Mouse (Mus musculus): Measurements from ENCODE around the gene Lpp. TPM values are rescaled to one million over a fixed set of nuclear protein-coding genes. Genes with fewer than 3 reads are reported as not detected.

Lpp gene
- polyA plus RNA-seq, 1 experiment from 2014 or later = 9.6 TPM

DNA sequence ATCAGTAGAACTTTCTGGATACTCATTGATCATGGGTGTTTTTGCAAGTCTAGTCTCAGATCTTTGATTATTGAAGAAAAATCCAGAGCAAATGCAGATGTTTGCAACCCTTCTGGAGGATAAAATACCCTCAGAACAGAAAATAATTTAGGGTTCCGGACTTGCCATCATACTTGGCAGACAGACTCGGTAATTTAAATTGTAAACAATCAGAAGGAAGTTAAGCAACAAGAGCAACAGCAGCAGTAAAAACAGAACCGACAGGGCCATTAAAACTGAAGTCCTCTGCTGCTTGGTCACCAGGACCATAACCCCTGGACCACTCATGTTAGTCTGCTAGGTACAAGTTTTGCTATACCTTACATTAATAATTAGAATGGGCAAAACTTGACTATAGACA lies 261.8 kb downstream of the Lpp start:
- Histone ChIP-seq H3K9me3 (ENCODE audit: control insufficient read depth, low read length) (no peaks in the 10 kb centered on the region), H3K27ac (replicated peaks; ENCODE audit: low read depth, low read length) (no peak overlapping the region), H3K4me2 (ENCODE audit: low read length) (no peak overlapping the region), H3K4me1 (ENCODE audit: control insufficient read depth, insufficient read depth, low read length) (no peaks in the 10 kb centered on the region), H3K9ac (replicated peaks; ENCODE audit: low read length) (no peak overlapping the region), H3K36me3 (ENCODE audit: control insufficient read depth, insufficient read depth, low read length) (no peaks in the 10 kb centered on the region), H3K4me3 (replicated peaks; ENCODE audit: low read depth, low read length) (no peak overlapping the region), H3K27me3 (ENCODE audit: control insufficient read depth, insufficient read depth, low read length) (no peaks in the 10 kb centered on the region)
- ATAC-seq (ENCODE audit: low FRiP score, low TSS enrichment) (no peak), DNase-seq (no peak)
- 90% methylated on average over 3 of the region's 3 CpGs for WGBS

DNA sequence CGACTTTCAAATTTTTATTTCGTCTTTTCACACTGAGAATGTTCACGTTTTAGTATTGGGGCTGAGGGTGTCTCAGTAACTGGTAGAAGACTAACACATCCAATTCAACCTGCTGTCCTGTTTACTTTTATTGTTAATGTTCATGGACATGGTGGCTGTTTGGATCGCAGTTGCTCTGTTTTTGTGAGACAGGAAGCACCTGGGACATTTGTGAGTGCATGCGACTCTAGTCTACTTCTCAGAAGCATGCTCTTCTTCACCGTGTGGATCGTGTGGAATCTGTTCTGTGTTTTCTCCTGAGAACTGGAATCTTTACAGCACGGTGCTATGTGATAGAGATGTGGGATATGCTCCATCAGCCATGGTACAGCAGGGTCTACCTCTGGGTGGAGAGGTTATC lies 262.7 kb downstream of the Lpp start:
- H3K27me3 ChIP-seq (ENCODE audit: control insufficient read depth, insufficient read depth, low read length) = no peaks in the 10 kb centered on the region
- H3K9me3 ChIP-seq (ENCODE audit: control insufficient read depth, low read length) = no peaks in the 10 kb centered on the region
- H3K27ac ChIP-seq (replicated peaks; ENCODE audit: low read depth, low read length) = no peak overlapping the region
- ATAC-seq (ENCODE audit: low FRiP score, low TSS enrichment) = no peak
- 91% methylated on average over 8 of the region's 8 CpGs for WGBS
- H3K4me3 ChIP-seq (replicated peaks; ENCODE audit: low read depth, low read length) = no peak overlapping the region
- no peak overlapping the region for H3K9ac ChIP-seq (replicated peaks; ENCODE audit: low read length)
- no peaks in the 10 kb centered on the region for H3K4me1 ChIP-seq (ENCODE audit: control insufficient read depth, insufficient read depth, low read length)
- H3K4me2 ChIP-seq (ENCODE audit: low read length) = no peak overlapping the region
- H3K36me3 ChIP-seq (ENCODE audit: control insufficient read depth, insufficient read depth, low read length) = no peaks in the 10 kb centered on the region
- DNase-seq = no peak

DNA sequence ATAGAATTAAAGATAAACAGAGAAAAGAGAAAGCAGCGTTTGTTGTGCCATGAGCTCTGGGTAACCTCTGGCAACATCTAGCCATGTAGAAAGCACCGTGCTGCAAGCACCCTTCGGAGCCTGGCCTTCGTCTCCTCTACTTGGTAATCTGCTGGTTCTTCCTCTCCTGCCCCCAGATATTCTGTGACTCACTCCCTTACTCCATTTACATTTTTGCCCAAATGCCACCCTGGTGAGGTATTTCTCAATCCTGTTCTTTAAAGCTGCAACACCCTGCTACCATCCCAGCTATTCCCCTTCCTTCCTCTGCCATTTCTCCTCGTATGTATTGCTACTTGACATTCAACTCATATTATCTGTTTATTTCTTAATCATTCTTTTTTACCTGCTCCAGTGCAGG lies 263.4 kb downstream of the Lpp start:
- DNase-seq (no peak), ATAC-seq (ENCODE audit: low FRiP score, low TSS enrichment) (no peak)
- Histone ChIP-seq H3K9ac (replicated peaks; ENCODE audit: low read length) (no peak overlapping the region), H3K4me2 (ENCODE audit: low read length) (no peak overlapping the region), H3K9me3 (ENCODE audit: control insufficient read depth, low read length) (no peaks in the 10 kb centered on the region), H3K27ac (replicated peaks; ENCODE audit: low read depth, low read length) (no peak overlapping the region), H3K36me3 (ENCODE audit: control insufficient read depth, insufficient read depth, low read length) (no peaks in the 10 kb centered on the region), H3K4me1 (ENCODE audit: control insufficient read depth, insufficient read depth, low read length) (no peaks in the 10 kb centered on the region), H3K27me3 (ENCODE audit: control insufficient read depth, insufficient read depth, low read length) (no peaks in the 10 kb centered on the region), H3K4me3 (replicated peaks; ENCODE audit: low read depth, low read length) (no peak overlapping the region)
- 88% methylated on average over 5 of the region's 5 CpGs for WGBS

DNA sequence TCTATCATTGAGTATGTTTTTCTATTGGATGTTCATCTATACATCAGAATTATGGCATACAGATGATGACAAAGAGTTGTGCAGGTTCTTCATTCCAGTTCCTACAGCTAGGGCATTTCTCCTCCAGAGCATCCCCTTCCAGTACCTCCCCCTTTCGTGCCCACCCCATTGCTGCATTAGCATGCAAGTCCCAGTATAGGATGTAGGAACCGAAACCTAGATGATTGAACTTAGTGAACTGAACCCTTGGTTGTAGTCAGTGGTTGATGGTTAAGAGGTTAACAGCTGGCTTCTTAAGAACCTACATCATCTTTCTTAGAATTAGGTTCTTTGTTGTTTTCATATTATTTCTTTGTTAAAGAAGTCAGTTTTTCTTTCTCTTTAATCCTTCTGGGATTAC lies 265.7 kb downstream of the Lpp start:
- 88% methylated on average over 2 of the region's 2 CpGs for WGBS
- Histone ChIP-seq H3K36me3 (ENCODE audit: control insufficient read depth, insufficient read depth, low read length) (no peaks in the 10 kb centered on the region), H3K4me1 (ENCODE audit: control insufficient read depth, insufficient read depth, low read length) (no peaks in the 10 kb centered on the region), H3K9ac (replicated peaks; ENCODE audit: low read length) (no peak overlapping the region), H3K4me3 (replicated peaks; ENCODE audit: low read depth, low read length) (no peak overlapping the region), H3K27me3 (ENCODE audit: control insufficient read depth, insufficient read depth, low read length) (no peaks in the 10 kb centered on the region), H3K4me2 (ENCODE audit: low read length) (no peak overlapping the region), H3K9me3 (ENCODE audit: control insufficient read depth, low read length) (no peaks in the 10 kb centered on the region), H3K27ac (replicated peaks; ENCODE audit: low read depth, low read length) (no peak overlapping the region)
- ATAC-seq (ENCODE audit: low FRiP score, low TSS enrichment) (no peak), DNase-seq (no peak)

DNA sequence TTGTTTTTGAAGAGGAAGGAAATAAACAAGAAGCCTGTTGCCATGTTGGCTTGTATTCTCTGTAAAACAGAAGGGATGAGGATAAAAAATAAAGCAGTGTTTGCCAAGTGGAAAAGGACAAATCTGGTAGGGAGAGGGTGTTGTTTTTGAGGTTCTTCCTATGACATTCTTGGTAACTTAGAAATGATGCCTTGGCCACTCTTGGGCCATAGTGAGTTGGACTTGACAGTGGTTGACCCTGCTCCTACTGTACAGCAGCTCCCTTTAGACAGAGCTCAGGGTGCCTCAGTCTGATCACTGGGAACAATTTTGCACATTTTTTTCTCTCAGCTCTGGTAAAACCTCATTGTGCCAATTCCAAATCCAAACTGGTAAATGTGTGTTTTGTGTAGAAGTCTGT lies 270.8 kb downstream of the Lpp start:
- no peak for ATAC-seq (ENCODE audit: low FRiP score, low TSS enrichment)
- no peak overlapping the region for H3K4me2 ChIP-seq (ENCODE audit: low read length)

DNA sequence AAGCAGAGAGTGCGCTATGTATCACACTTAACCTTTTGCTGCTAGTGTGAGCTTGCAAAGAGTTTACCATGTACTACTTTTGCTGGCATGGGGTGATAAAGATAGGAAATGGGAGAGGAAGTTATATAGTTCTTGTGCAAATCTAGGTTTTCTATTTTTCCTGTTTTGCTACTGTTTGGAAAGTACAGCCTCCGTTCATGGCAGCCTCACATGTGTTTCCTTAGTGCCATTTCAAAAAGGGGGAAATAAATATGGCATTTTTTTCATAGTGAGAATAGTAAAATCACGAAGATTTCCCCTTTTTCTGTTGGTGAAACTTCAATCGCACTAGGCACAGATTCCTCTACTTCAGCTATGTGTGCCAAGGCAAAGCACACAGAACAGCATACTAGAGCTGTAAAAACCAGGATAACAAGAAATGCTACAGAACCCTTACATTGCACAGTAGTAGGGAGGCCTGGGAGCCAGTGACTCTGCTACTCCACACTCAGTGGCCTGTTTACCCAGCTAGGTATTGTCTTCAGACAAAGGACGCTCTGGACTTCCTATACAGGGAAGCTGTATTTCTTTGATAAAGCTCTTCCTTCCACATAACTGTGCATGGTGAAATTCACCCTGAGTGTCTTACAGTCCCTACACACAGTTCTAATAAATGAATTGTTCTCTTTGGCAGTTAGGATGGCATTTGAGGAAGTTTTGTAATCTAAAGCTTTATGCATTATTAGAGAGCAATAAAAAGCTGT lies 276.6 kb downstream of the Lpp start:
- H3K4me3 ChIP-seq (replicated peaks; ENCODE audit: low read depth, low read length) = no peak overlapping the region
- no peak for DNase-seq

More for the DNA sequence above, 270.8 kb downstream of the Lpp start:
- H3K27me3 ChIP-seq (ENCODE audit: control insufficient read depth, insufficient read depth, low read length) = no peaks in the 10 kb centered on the region
- H3K9ac ChIP-seq (replicated peaks; ENCODE audit: low read length) = no peak overlapping the region
- no peak overlapping the region for H3K4me3 ChIP-seq (replicated peaks; ENCODE audit: low read depth, low read length)
- H3K27ac ChIP-seq (replicated peaks; ENCODE audit: low read depth, low read length) = no peak overlapping the region
- H3K9me3 ChIP-seq (ENCODE audit: control insufficient read depth, low read length) = no peaks in the 10 kb centered on the region
- no peaks in the 10 kb centered on the region for H3K36me3 ChIP-seq (ENCODE audit: control insufficient read depth, insufficient read depth, low read length)
- DNase-seq = no peak
- H3K4me1 ChIP-seq (ENCODE audit: control insufficient read depth, insufficient read depth, low read length) = no peaks in the 10 kb centered on the region

DNA sequence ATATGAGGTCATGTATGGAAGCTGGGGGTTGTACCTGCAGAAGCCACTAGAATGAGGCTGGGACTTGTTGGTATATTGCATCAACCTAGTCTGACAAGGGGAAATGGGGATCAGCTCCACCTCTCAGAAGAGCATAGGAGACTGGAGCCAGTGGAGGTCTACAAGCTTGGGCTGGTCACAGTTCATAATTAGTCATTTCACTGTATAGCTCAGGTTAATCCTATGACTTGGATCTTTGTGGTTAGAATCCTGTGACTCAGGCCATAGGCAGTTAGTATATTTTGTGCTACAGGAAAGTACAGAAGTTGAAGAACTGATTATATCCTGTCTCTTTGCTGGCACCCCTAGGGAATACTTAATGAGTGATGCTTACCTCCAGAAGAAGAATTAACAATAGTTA lies 285.6 kb downstream of the Lpp start:
- H3K9me3 ChIP-seq (ENCODE audit: control insufficient read depth, low read length) = no peaks in the 10 kb centered on the region
- H3K27me3 ChIP-seq (ENCODE audit: control insufficient read depth, insufficient read depth, low read length) = no peaks in the 10 kb centered on the region
- H3K9ac ChIP-seq (replicated peaks; ENCODE audit: low read length) = no peak overlapping the region
- ATAC-seq (ENCODE audit: low FRiP score, low TSS enrichment) (no peak), DNase-seq (no peak)
- no peaks in the 10 kb centered on the region for H3K4me1 ChIP-seq (ENCODE audit: control insufficient read depth, insufficient read depth, low read length)
- H3K4me3 ChIP-seq (replicated peaks; ENCODE audit: low read depth, low read length) = no peak overlapping the region
- H3K4me2 ChIP-seq (ENCODE audit: low read length) = no peak overlapping the region
- no peaks in the 10 kb centered on the region for H3K36me3 ChIP-seq (ENCODE audit: control insufficient read depth, insufficient read depth, low read length)
- H3K27ac ChIP-seq (replicated peaks; ENCODE audit: low read depth, low read length) = no peak overlapping the region

More for the DNA sequence above, 276.6 kb downstream of the Lpp start:
- no peaks in the 10 kb centered on the region for H3K36me3 ChIP-seq (ENCODE audit: control insufficient read depth, insufficient read depth, low read length)
- WGBS = 90% methylated on average over 5 of the region's 5 CpGs
- H3K9ac ChIP-seq (replicated peaks; ENCODE audit: low read length) = no peak overlapping the region
- H3K27ac ChIP-seq (replicated peaks; ENCODE audit: low read depth, low read length) = no peak overlapping the region
- H3K27me3 ChIP-seq (ENCODE audit: control insufficient read depth, insufficient read depth, low read length) = no peaks in the 10 kb centered on the region
- no peak for ATAC-seq (ENCODE audit: low FRiP score, low TSS enrichment)
- no peaks in the 10 kb centered on the region for H3K4me1 ChIP-seq (ENCODE audit: control insufficient read depth, insufficient read depth, low read length)
- no peaks in the 10 kb centered on the region for H3K9me3 ChIP-seq (ENCODE audit: control insufficient read depth, low read length)
- no peak overlapping the region for H3K4me2 ChIP-seq (ENCODE audit: low read length)

DNA sequence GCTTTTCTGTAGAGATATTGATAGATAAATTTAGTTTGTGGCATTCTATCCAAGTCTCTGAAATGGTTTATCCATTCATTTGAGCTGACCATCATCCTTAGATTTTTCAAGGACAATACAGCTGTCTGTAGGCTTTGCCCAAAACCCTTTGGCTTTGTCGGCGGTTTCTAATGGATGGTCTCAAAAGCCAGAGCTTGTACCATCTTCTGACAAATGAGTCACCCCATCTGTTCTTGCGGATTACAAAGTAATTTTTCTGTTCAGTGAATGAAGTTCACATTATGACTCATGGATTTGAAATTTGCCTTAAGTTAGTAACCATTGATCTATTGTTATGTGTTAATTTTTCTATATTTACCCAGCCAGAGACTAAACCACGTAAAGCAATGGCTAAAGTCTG lies 301.8 kb downstream of the Lpp start:
- DNase-seq (no peak), ATAC-seq (ENCODE audit: low FRiP score, low TSS enrichment) (no peak)
- H3K4me2 ChIP-seq (ENCODE audit: low read length) = no peak overlapping the region
- no peaks in the 10 kb centered on the region for H3K36me3 ChIP-seq (ENCODE audit: control insufficient read depth, insufficient read depth, low read length)
- H3K27me3 ChIP-seq (ENCODE audit: control insufficient read depth, insufficient read depth, low read length) = no peaks in the 10 kb centered on the region
- no peak overlapping the region for H3K27ac ChIP-seq (replicated peaks; ENCODE audit: low read depth, low read length)
- H3K4me1 ChIP-seq (ENCODE audit: control insufficient read depth, insufficient read depth, low read length) = no peaks in the 10 kb centered on the region
- H3K4me3 ChIP-seq (replicated peaks; ENCODE audit: low read depth, low read length) = no peak overlapping the region
- 93% methylated on average over 4 of the region's 4 CpGs for WGBS
- no peak overlapping the region for H3K9ac ChIP-seq (replicated peaks; ENCODE audit: low read length)
- no peaks in the 10 kb centered on the region for H3K9me3 ChIP-seq (ENCODE audit: control insufficient read depth, low read length)

DNA sequence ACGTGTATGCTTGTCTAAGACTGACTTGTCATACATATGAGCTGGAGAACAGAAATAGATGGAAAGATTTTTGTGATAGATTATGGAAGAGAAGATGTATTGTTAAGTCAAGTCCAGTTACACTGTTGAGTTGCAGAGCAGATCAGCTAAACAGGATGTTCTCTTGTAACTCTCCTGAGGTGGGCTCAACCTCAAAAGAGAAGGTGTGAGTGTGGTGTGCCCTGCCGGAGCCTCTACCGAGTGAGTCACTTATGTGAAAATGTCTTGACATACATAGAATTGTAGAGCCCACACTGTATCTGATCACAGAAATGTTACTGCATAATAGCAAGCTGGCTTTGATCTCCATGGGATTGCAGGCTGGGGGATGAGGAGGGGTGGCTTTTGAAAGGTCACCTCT lies 310.9 kb downstream of the Lpp start:
- WGBS = 93% methylated on average over 3 of the region's 3 CpGs

More for the DNA sequence above, 310.9 kb downstream of the Lpp start:
- Histone ChIP-seq H3K9ac (replicated peaks; ENCODE audit: low read length) (no peak overlapping the region), H3K9me3 (ENCODE audit: control insufficient read depth, low read length) (no peaks in the 10 kb centered on the region), H3K4me1 (ENCODE audit: control insufficient read depth, insufficient read depth, low read length) (no peaks in the 10 kb centered on the region), H3K4me2 (ENCODE audit: low read length) (no peak overlapping the region), H3K27me3 (ENCODE audit: control insufficient read depth, insufficient read depth, low read length) (no peaks in the 10 kb centered on the region), H3K36me3 (ENCODE audit: control insufficient read depth, insufficient read depth, low read length) (no peaks in the 10 kb centered on the region), H3K27ac (replicated peaks; ENCODE audit: low read depth, low read length) (no peak overlapping the region), H3K4me3 (replicated peaks; ENCODE audit: low read depth, low read length) (no peak overlapping the region)
- ATAC-seq (ENCODE audit: low FRiP score, low TSS enrichment) (no peak), DNase-seq (no peak)
